Mouse (Mus musculus) adrenal gland, adult 8-10 months (tissue): ENCODE measurements around the gene Nat9. TPM values are rescaled to one million over a fixed set of nuclear protein-coding genes. Genes with fewer than 3 reads are reported as not detected.

Source experiments
- DNase-seq: peaks from one replicate; pipeline ENCODE4 v3.0.0; 2022
- total RNA-seq, 4 experiments: library from RNA; stranded (reverse); gene quantifications; 2 replicates each; pipeline ENCODE4 v1.2.4; 2022

Nat9 gene
- total RNA-seq, 4 experiments from 2014 or later = 29.0 to 32.1 (median 30.3) TPM

DNA sequence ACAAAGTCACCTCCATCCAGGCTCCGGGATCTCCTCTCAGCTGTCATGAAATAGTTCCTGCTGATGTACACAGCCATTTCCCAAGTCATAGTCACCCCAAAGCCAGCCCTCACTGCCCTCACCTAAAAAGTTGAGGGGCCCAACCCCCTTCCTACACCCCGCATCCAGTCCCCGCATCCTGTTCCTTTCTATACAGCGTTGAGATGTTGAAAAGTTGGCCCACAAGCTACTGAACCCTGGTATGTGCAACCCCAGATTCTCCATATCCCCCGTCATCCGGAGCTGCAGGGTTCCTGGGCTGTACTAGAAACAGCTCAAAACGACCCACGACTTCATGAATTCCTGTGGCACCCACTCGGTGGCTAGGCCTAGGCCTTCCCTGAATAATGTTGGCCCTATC, 34.6 kb downstream of the Nat9 start:
- DNase-seq = no peak

DNA sequence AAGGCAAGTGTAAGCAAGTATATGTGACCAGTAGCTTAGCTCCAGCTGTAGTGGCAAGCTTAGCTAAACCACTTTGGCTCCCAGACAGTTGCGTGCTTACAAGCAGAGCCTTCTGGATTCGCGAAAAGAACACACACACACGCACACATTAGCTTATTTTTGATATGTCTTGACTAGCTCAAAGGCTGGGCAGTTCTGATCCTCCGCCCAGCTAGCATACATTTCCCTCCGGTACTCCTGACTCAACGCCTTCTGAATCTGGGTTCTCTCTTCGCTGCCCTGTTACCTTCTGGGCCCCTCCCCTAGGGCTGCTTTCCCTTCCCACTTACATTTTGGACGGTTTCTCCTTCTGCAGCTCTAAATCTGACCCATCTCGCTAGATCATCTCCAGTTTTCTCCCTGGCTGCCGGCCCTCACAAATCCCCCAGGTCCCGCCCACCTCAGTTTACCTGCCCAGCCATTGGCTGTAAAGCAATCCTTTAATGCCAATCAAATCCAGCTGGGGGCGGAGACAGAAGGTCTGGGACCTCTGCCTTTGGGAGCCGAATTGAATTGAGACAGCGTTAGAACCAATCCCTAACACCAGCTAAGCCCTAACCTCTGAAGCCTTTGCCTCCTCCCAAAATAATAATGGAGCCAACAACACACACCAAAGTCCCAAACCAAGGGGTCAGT, 35.8 kb downstream of the Nat9 start:
- DNase-seq = no peak

DNA sequence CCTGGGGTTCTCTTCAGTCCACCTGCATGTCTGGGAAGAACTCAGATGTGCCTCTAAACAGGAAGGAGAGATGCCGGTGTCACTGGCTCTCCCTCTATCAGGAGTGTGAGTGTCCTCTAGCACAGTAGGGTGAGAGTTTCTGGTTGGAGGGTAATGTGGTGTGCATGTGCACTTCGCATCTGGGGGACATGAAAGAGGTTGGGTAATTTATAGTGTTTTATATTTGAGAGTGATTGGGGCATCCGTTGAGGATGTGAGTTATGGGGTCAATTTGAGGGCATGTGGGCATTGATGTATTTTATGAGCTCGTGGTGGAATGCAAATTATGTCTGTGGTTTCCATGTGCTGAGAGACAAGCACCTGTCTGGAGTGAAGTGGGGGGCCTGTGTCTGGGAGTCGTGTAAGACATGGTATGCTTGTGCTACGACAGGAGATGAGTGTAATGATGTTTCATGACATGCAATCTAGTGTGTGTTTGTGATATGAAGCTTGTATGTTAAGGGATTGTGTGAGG, 36.9 kb downstream of the Nat9 start:
- no peak for DNase-seq

DNA sequence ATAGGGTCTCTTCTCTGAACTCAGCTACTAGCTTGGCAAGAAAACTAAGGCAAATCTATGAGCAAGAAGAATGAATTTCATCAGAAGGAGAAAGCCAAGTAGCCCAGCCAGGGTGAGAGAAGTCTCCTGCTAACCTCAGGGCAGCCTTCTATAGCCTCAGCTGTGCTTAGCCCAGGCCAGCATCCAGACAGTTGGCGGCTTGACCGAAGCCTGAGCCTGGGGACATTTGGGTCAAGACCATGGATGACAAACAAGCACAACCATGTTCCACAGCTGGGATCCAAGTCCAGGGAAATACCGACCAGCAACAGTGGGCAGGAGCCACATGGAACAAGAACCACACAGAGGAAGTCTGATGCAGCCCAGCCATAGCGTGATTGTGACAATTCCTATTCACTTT, 39.8 kb downstream of the Nat9 start:
- no peak for DNase-seq

DNA sequence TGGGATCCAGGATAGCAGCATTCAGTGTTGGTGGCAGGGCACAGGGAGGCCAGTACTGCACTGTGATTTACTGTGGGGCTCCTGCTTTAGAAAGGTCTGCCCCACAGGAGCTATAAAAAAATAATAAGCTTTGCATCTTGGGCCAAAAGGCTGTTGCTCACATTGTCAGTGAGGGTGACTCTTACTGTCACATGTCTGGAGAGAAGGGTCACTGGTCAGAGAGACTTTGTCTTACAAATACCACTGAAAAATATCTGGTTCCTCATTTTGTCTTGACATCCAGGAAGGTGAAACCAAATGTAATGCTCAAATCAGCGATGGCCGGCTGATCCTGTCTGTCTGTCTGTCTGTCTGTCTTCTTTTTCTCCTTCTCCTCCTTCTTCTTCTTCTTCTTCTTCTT, 45.7 kb downstream of the Nat9 start:
- no peak for DNase-seq

DNA sequence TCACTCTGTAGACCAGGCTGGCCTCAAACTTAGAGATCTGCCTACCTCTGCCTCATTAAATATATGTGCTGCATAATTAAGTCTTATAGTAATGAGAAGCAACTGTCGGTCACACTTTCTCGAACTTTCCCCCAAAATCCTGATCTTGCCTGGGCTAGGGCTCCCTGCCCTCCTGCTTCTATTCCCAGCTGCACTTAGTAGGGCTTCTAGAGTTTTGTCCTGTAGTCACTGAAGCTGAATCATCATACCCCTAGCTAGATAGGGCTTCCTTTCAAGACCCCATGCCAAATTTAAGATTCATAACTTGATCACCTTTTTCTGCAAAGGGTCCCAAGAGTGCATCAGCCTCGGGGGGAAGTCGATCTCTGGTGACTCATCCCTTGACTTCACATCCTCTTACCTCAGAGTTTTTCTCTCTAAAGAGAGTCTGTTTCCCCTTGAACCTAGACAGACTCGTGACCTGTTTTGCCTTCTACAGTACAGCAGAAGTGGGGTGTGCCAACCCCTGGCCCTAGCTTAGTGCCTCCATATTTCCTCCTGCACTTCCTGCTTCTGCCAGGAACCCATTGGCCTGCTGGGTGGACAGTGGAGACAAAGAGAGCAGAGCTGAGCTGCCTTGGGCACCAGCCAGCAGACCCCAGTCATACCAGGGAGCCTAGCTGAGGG, 48.9 kb downstream of the Nat9 start:
- DNase-seq = no peak

DNA sequence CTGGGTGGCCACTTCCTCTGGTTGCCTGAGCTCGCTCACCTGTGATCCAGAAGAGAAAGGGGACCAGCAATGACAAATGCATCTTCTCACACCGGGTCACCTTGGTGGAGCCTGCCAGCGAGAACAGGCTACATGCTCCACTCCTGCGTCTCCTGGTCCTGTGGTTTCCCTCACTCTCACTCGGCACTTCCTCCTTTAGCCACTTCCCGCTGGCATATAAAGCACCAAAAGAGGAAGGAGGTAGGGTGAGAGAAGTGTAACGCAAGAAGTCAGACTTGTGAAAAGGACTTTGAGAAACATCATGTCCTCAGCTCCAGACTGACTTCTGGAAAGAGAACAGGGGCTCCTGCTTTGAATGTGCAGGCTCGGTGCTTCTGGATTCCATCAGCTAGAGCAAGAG, 53.9 kb downstream of the Nat9 start, which contains the start of gene Cd300lf:
Gene Cd300lf, minus strand, starts transcription at position 193 of the 400 bp plus-strand sequence.
- no peak for DNase-seq

Other genes starting within 250 kb of the Nat9 start
- not detected for gene Cd300c, start 218.7 kb downstream of the Nat9 start, total RNA-seq
- gene Cd300ld, start 197.9 kb downstream of the Nat9 start, total RNA-seq = 1 to 10 TPM; 1.6 to 3.1 (median 2.1) TPM
- 10 to 100 TPM in 1 of 4 experiments, 1 to 10 TPM in 3; 3.7 to 11.4 (median 7.5) TPM for gene Cd300c2, start 186.0 kb downstream of the Nat9 start, total RNA-seq
- 1 to 10 TPM in 1 of 4 experiments, not detected in 3; 1.6 TPM for gene Cd300ld2, start 171.7 kb downstream of the Nat9 start, total RNA-seq
- not detected for gene Cd300ld4, start 160.8 kb downstream of the Nat9 start, total RNA-seq
- gene Cd300ld5, start 150.1 kb downstream of the Nat9 start, total RNA-seq = 10 to 100 TPM in 1 of 4 experiments, 1 to 10 TPM in 3; 3.2 to 11.2 (median 4.5) TPM
- gene Cd300ld3, start 139.4 kb downstream of the Nat9 start, total RNA-seq = 10 to 100 TPM in 3 of 4 experiments, 1 to 10 TPM in 1; 9.5 to 18.1 (median 12.1) TPM
- under 1 TPM; 0.62 to 0.91 (median 0.64) TPM for gene Cd300e, start 125.7 kb downstream of the Nat9 start, total RNA-seq
- 1 to 10 TPM in 3 of 4 experiments, under 1 TPM in 1; 0.58 to 1.8 (median 1.4) TPM for gene Rab37, start 96.4 kb downstream of the Nat9 start, total RNA-seq
- 1 to 10 TPM in 3 of 4 experiments, under 1 TPM in 1; 0.95 to 1.9 (median 1.4) TPM for gene Cd300lf, start 53.9 kb downstream of the Nat9 start, total RNA-seq
- 10 to 100 TPM; 21.0 to 25.6 (median 22.2) TPM for gene Slc9a3r1, start 24.5 kb downstream of the Nat9 start, total RNA-seq
- 10 to 100 TPM; 24.8 to 34.0 (median 27.3) TPM for gene Tmem104, start 372 bp downstream of the Nat9 start, total RNA-seq
- gene Grin2c, start 79.4 kb upstream of the Nat9 start, total RNA-seq = 10 to 100 TPM in 2 of 4 experiments, 1 to 10 TPM in 2; 2.2 to 32.8 (median 13.6) TPM
- gene Fdxr, start 89.2 kb upstream of the Nat9 start, total RNA-seq = 1,000 to 10,000 TPM; 1,501 to 2,268 (median 1,689) TPM
- gene Fads6, start 109.8 kb upstream of the Nat9 start, total RNA-seq = 100 to 1,000 TPM in 2 of 4 experiments, 10 to 100 TPM in 2; 43.3 to 117 (median 82.2) TPM
- gene Otop2, start 119.3 kb upstream of the Nat9 start, total RNA-seq = not detected
- 1 to 10 TPM in 2 of 4 experiments, under 1 TPM in 2; 0.52 to 2.3 (median 1.1) TPM for gene Ush1g, start 134.2 kb upstream of the Nat9 start, total RNA-seq
- gene Otop3, start 146.9 kb upstream of the Nat9 start, total RNA-seq = not detected
- gene Hid1, start 179.9 kb upstream of the Nat9 start, total RNA-seq = 10 to 100 TPM; 17.7 to 46.8 (median 42.6) TPM
- gene Cdr2l, start 194.1 kb upstream of the Nat9 start, total RNA-seq = 100 to 1,000 TPM in 1 of 4 experiments, 10 to 100 TPM in 3; 60.6 to 118 (median 71.9) TPM
- 100 to 1,000 TPM; 157 to 179 (median 160) TPM for gene Mrpl58, start 215.9 kb upstream of the Nat9 start, total RNA-seq
- 100 to 1,000 TPM; 440 to 566 (median 519) TPM for gene Atp5h, start 232.1 kb upstream of the Nat9 start, total RNA-seq
- gene Kctd2, start 232.3 kb upstream of the Nat9 start, total RNA-seq = 10 to 100 TPM; 53.5 to 97.0 (median 65.5) TPM